Mouse (Mus musculus): Measurements from ENCODE around the gene Arl3. TPM values are rescaled to one million over a fixed set of nuclear protein-coding genes. Genes with fewer than 3 reads are reported as not detected.
"Not testable (repeated sequence)": the region's sequence is repeated elsewhere in the genome, so short reads cannot be mapped to it uniquely, and the experiment has no call there.

Gene Arl3
- polyA plus RNA-seq, 1 experiment from 2014 or later: 200 TPM

GRCm38 (mm10) chr19:46572548-46572947 is 450 bp downstream of the Arl3 start:
- Histone ChIP-seq H3K4me3 (peak overlapping the region; percentile 85), H3K36me3 (replicated peaks) (peaks cover 6% of the 10 kb centered on the region), H3K9me3 (peaks cover 1% of the 10 kb centered on the region; the same call in 1 of the 2 replicates), H3K27ac (replicated peaks) (peak overlapping the region; percentile 91), H3K27me3 (replicated peaks; ENCODE audit: low read depth, poor library complexity, severe bottlenecking) (no peaks in the 10 kb centered on the region), H3K4me1 (peaks cover 30% of the 10 kb centered on the region)
- WGBS: under 1% methylated on average over 17 of the region's 17 CpGs
- no peak for DNase-seq (ENCODE audit: low spot score)

- H3K4me1 ChIP-seq: peaks cover 30% of the 10 kb centered on the region
- H3K36me3 ChIP-seq (replicated peaks): peaks cover 12% of the 10 kb centered on the region
- 25% methylated on average over 10 of the region's 10 CpGs for WGBS
- H3K27ac ChIP-seq (replicated peaks): no peak overlapping the region
- H3K4me3 ChIP-seq: peak overlapping the region; percentile 85
- H3K27me3 ChIP-seq (replicated peaks; ENCODE audit: low read depth, poor library complexity, severe bottlenecking): no peaks in the 10 kb centered on the region
- DNase-seq (ENCODE audit: low spot score): peak; percentile 42
- H3K9me3 ChIP-seq: peaks cover 2% of the 10 kb centered on the region; the same call in 1 of the 2 replicates
These were observed 1.1 kb downstream of the Arl3 start for GRCm38 (mm10) chr19:46571878-46572244.

- not testable (repeated sequence) for H3K27ac ChIP-seq (replicated peaks); H3K27me3 ChIP-seq (replicated peaks; ENCODE audit: low read depth, poor library complexity, severe bottlenecking); H3K9me3 ChIP-seq; DNase-seq (ENCODE audit: low spot score)
- peak overlapping the region; percentile 85 for H3K4me3 ChIP-seq
- peaks cover 12% of the 10 kb centered on the region for H3K36me3 ChIP-seq (replicated peaks)
- peaks cover 30% of the 10 kb centered on the region for H3K4me1 ChIP-seq
- 77% methylated on average over 3 of the region's 3 CpGs for WGBS
These were observed 1.7 kb downstream of the Arl3 start for GRCm38 (mm10) chr19:46571211-46571877.

- no peak overlapping the region for H3K4me3 ChIP-seq
- peaks cover 2% of the 10 kb centered on the region; the same call in 1 of the 2 replicates for H3K9me3 ChIP-seq
- no peak overlapping the region for H3K27ac ChIP-seq (replicated peaks)
- H3K4me1 ChIP-seq: peaks cover 4% of the 10 kb centered on the region
- no peaks in the 10 kb centered on the region for H3K27me3 ChIP-seq (replicated peaks; ENCODE audit: low read depth, poor library complexity, severe bottlenecking)
- H3K36me3 ChIP-seq (replicated peaks): peaks cover 39% of the 10 kb centered on the region
- no peak for DNase-seq (ENCODE audit: low spot score)
- WGBS: 82% methylated on average over 14 of the region's 14 CpGs
These were observed 8.9 kb downstream of the Arl3 start for GRCm38 (mm10) chr19:46564043-46564462.

DNA sequence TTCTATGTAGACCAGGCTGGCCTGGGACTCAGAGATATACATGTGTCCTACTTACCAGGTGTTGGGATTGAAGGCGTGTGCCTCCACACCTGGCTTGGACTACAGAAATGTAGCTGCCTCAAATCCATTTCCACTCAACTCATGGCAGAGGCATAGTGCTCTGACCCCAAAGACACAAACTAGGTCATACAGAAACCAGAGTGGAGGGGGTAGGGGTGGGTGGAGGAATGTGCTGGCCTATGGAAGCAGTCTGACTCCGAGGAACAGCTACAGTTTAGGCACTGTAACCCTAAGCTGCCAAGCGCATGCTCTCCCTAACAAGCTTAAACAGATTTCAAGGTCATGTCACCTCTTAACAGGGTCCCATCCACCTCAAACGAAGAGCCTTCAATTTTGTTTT is 9.4 kb downstream of the Arl3 start:
- H3K4me1 ChIP-seq: peaks cover 9% of the 10 kb centered on the region
- 80% methylated on average over 4 of the region's 4 CpGs for WGBS
- no peaks in the 10 kb centered on the region for H3K27me3 ChIP-seq (replicated peaks; ENCODE audit: low read depth, poor library complexity, severe bottlenecking)
- peaks cover 2% of the 10 kb centered on the region; the same call in 1 of the 2 replicates for H3K9me3 ChIP-seq
- DNase-seq (ENCODE audit: low spot score): no peak
- no peak overlapping the region for H3K4me3 ChIP-seq
- H3K27ac ChIP-seq (replicated peaks): no peak overlapping the region
- H3K36me3 ChIP-seq (replicated peaks): peaks cover 41% of the 10 kb centered on the region

DNA sequence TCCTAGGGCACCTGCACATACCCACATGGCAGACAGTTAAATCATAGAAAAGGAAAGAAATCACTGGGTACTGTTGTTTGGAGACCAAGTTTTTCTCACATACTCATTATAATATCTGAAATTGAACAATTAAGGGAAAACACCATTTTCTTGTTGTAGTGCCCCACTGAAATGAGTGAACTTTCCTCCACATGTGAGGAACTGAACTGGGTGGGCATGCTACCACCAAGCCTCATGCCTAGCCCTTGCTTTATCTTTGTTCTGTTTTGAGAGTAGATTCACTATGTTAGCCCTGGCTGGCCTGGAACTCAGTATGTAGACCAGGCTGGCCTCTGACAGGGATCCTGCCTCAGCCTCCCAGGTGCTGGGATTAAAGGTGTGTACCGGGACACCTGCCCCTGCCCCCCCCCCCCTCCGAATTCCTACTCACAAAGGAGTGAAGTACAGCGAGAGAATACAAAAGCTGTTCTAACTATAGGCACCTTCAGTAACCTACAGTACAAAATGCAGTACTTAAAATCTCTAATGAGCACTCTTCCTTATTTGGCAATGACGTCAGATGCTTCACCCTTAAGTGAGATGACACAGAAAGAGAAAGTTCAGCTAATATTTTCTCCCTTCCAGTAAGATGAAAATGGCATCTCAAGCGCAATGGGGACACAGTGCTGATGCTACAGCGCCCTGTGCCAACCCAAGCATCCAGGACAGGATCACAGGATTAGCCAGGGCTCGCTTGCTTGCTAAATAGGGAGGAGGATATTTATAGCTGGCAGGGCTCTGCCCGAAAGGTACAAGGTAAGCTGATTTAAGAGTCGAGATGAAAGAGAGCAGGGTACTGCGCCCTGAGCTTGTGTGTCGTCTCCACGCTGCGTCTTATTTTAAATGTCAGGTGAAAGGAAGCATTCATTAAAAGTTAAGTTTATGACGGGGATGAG is 10.2 kb downstream of the Arl3 start:
- WGBS: 90% methylated on average over 14 of the region's 14 CpGs
- H3K4me1 ChIP-seq: peaks cover 13% of the 10 kb centered on the region
- H3K4me3 ChIP-seq: no peak overlapping the region
- DNase-seq (ENCODE audit: low spot score): no peak
- peaks cover 41% of the 10 kb centered on the region for H3K36me3 ChIP-seq (replicated peaks)
- peaks cover 2% of the 10 kb centered on the region; the same call in 1 of the 2 replicates for H3K9me3 ChIP-seq
- H3K27me3 ChIP-seq (replicated peaks; ENCODE audit: low read depth, poor library complexity, severe bottlenecking): no peaks in the 10 kb centered on the region
- no peak overlapping the region for H3K27ac ChIP-seq (replicated peaks)

DNA sequence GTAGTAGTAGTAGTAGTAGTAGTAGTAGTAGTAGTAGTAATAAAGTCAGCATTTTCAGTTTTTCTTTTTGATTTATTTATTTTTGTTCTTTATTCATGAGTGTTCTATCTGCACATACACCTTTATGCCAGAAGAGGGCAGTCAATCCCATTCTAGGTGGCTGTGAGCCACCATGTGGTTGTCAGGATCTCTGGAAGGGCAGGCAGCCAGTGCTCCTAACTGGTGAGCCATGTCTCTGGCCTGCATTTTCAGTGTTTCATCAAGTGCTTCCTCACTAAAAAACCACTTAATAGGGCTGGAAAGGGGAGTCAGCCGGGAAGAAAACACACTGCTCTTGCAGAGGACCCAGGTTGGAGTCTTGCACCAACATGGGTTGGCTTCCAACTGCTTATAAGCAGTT is 10.9 kb downstream of the Arl3 start:
- peaks cover 13% of the 10 kb centered on the region for H3K4me1 ChIP-seq
- DNase-seq (ENCODE audit: low spot score): peak; percentile 34
- WGBS: 31% methylated on average over 1 of the region's 1 CpGs
- no peaks in the 10 kb centered on the region for H3K9me3 ChIP-seq
- no peak overlapping the region for H3K27ac ChIP-seq (replicated peaks)
- no peaks in the 10 kb centered on the region for H3K27me3 ChIP-seq (replicated peaks; ENCODE audit: low read depth, poor library complexity, severe bottlenecking)
- peaks cover 41% of the 10 kb centered on the region for H3K36me3 ChIP-seq (replicated peaks)
- H3K4me3 ChIP-seq: no peak overlapping the region

GRCm38 (mm10) chr19:46558631-46559030 is 14.4 kb downstream of the Arl3 start:
- DNase-seq (ENCODE audit: low spot score): no peak
- H3K36me3 ChIP-seq (replicated peaks): peaks cover 63% of the 10 kb centered on the region
- 51% methylated on average over 12 of the region's 12 CpGs for WGBS
- H3K4me3 ChIP-seq: no peak overlapping the region
- peaks cover 12% of the 10 kb centered on the region for H3K4me1 ChIP-seq
- no peak overlapping the region for H3K27ac ChIP-seq (replicated peaks)
- H3K9me3 ChIP-seq: no peaks in the 10 kb centered on the region
- H3K27me3 ChIP-seq (replicated peaks; ENCODE audit: low read depth, poor library complexity, severe bottlenecking): no peaks in the 10 kb centered on the region

- no peaks in the 10 kb centered on the region for H3K27me3 ChIP-seq (replicated peaks; ENCODE audit: low read depth, poor library complexity, severe bottlenecking)
- peaks cover 11% of the 10 kb centered on the region for H3K4me1 ChIP-seq
- no peak overlapping the region for H3K4me3 ChIP-seq
- WGBS: 79% methylated on average over 8 of the region's 8 CpGs
- DNase-seq (ENCODE audit: low spot score): no peak
- peaks cover 69% of the 10 kb centered on the region for H3K36me3 ChIP-seq (replicated peaks)
- no peak overlapping the region for H3K27ac ChIP-seq (replicated peaks)
- no peaks in the 10 kb centered on the region for H3K9me3 ChIP-seq
These were observed 15.0 kb downstream of the Arl3 start for GRCm38 (mm10) chr19:46558009-46558408.

DNA sequence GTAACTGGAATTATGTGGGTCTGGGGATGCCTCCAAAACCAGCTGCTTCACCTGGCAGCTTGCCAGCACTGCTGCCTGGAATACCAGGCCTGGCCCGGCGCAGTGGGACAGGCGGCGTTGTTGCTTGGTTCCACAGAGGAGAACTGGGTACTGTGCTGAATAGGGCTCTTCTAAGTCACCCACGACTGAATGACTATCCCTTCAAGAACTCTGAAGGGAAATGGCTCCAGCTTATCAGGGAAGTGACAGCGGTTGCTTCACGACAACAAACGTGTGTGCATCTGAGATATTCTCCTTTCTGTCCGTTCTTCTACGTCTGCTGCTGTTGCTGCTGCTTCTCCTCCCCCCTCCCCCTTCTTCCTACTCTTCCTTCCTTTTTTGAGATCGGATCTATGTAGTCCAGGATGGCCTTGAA is 19.4 kb downstream of the Arl3 start:
- DNase-seq (ENCODE audit: low spot score): no peak
- H3K4me3 ChIP-seq: no peak overlapping the region
- 84% methylated on average over 11 of the region's 11 CpGs for WGBS
- peaks cover 92% of the 10 kb centered on the region for H3K36me3 ChIP-seq (replicated peaks)
- H3K27me3 ChIP-seq (replicated peaks; ENCODE audit: low read depth, poor library complexity, severe bottlenecking): no peaks in the 10 kb centered on the region
- H3K27ac ChIP-seq (replicated peaks): no peak overlapping the region
- H3K9me3 ChIP-seq: no peaks in the 10 kb centered on the region
- H3K4me1 ChIP-seq: peaks cover 3% of the 10 kb centered on the region

DNA sequence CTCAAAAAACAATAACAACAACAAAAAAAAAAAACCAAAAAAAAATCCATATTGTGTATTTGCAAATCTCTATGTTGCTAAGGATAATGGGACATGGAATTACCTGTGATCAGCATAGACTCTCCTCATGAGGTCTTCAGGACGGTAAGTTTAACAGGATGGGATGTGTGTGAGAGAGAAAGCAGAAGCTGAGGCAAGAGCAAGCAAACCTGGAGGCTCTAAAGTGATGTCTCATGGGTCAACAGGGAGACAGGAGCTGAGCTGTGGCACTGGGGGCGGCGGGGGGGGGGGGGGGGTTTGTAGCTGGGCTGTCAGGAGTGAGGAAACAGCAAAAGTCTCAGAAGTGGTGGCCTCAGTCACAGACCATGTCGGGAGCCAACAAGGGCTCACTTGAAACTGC is 20.5 kb downstream of the Arl3 start:
- Histone ChIP-seq H3K4me3 (no peak overlapping the region), H3K27me3 (replicated peaks; ENCODE audit: low read depth, poor library complexity, severe bottlenecking) (no peaks in the 10 kb centered on the region), H3K36me3 (replicated peaks) (peaks cover 95% of the 10 kb centered on the region), H3K4me1 (no peaks in the 10 kb centered on the region), H3K9me3 (no peaks in the 10 kb centered on the region), H3K27ac (replicated peaks) (no peak overlapping the region)
- no peak for DNase-seq (ENCODE audit: low spot score)
- 82% methylated on average over 4 of the region's 4 CpGs for WGBS

DNA sequence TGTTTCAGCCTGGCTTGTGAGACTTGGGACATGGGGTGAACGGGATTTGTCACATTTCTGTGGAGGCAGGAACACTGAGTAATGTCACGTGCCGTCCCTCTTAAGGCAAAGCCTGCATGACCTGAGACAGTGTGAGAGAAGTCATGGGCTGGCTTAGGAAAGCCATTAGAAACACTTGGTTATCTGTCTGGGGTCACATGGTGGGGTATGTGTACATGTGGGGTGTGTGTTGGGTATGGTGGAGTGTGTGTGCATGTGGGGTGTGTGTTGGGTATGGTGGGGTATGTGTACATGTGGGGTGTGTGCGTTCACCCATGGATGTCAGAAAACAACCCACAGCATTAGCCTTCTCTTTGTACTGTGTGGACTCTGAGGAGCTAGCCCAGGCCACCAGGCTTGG is 22.6 kb downstream of the Arl3 start:
- no peak for DNase-seq (ENCODE audit: low spot score)
- Histone ChIP-seq H3K4me3 (no peak overlapping the region), H3K9me3 (no peaks in the 10 kb centered on the region), H3K36me3 (replicated peaks) (peaks cover 85% of the 10 kb centered on the region), H3K27ac (replicated peaks) (no peak overlapping the region), H3K27me3 (replicated peaks; ENCODE audit: low read depth, poor library complexity, severe bottlenecking) (no peaks in the 10 kb centered on the region), H3K4me1 (no peaks in the 10 kb centered on the region)
- WGBS: 91% methylated on average over 4 of the region's 4 CpGs

DNA sequence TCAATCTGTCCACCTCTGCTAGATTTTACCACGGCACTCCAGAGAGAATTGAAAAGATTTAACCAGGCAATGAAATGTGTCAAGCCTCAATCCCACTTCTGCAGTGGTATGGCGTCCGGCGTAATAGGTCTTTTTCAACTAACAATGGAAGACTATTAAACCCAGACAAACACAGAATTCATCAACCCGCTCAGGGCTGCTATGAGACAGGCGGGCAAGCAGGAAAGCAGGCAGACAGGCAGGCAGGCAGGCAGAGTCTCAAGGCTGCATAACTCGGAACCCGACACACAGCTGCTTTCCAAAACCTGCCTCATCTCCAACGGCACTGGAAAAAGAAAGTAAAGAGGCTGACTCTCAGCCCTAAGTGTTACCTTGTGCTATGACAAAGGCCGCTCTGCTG is 24.9 kb downstream of the Arl3 start:
- Histone ChIP-seq H3K27ac (replicated peaks) (no peak overlapping the region), H3K36me3 (replicated peaks) (peaks cover 80% of the 10 kb centered on the region)

More for the DNA sequence above, 24.9 kb downstream of the Arl3 start:
- Histone ChIP-seq H3K9me3 (no peaks in the 10 kb centered on the region), H3K4me1 (no peaks in the 10 kb centered on the region), H3K27me3 (replicated peaks; ENCODE audit: low read depth, poor library complexity, severe bottlenecking) (no peaks in the 10 kb centered on the region), H3K4me3 (no peak overlapping the region)
- WGBS: 85% methylated on average over 10 of the region's 10 CpGs
- DNase-seq (ENCODE audit: low spot score): no peak

Data from embryonic facial prominence, embryonic 10.5 days (tissue).